Mouse (Mus musculus): ENCODE measurements around the gene Kcnj1. TPM values are rescaled to one million over a fixed set of nuclear protein-coding genes. Genes with fewer than 3 reads are reported as not detected.
A peak's percentile ranks its signal among the peaks of the same experiment; 100 is the strongest.

Gene Kcnj1
- polyA plus RNA-seq, 1 experiment from 2014 or later = 0.07 TPM

DNA sequence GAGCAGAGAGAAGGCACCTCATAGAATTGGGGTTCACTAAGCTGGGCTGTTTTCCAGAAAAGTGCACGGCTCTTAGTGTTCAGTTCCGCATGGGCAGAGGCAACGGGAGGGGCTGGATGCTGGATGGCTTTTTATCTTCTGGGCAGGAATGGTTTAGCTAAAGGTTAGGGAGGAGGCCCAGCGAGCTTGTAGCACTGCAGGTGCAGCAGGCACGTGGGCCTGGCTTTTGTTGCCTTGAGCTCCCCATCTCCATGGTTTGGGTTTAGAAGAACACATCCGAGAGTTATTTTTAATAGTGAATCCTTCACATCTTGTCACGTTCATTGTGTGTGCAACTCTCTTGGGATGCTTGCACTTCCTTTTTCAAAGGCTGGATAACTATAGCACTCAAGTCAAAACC, 53.0 kb downstream of the Kcnj1 start:
- no peak overlapping the region for H3K27ac ChIP-seq (ENCODE audit: low read length)
- H3K4me1 ChIP-seq (ENCODE audit: control insufficient read depth, insufficient read depth, low read length) = no peaks in the 10 kb centered on the region
- peaks cover 13% of the 10 kb centered on the region; the same call in 1 of the 2 replicates for H3K36me3 ChIP-seq (ENCODE audit: control insufficient read depth, insufficient read depth)
- H3K9ac ChIP-seq (ENCODE audit: low read length) = no peak overlapping the region
- 77% methylated on average over 7 of the region's 7 CpGs for WGBS
- no peaks in the 10 kb centered on the region for H3K27me3 ChIP-seq (ENCODE audit: control insufficient read depth, insufficient read depth, low read length)
- no peak overlapping the region for H3K4me2 ChIP-seq (ENCODE audit: low read depth, low read length)
- H3K4me3 ChIP-seq (ENCODE audit: low read length) = no peak overlapping the region
- no peak for ATAC-seq (replicated peaks; ENCODE audit: extremely low read depth, insufficient read depth, low FRiP score)
- H3K9me3 ChIP-seq (replicated peaks; ENCODE audit: control insufficient read depth, low read length) = no peaks in the 10 kb centered on the region

DNA sequence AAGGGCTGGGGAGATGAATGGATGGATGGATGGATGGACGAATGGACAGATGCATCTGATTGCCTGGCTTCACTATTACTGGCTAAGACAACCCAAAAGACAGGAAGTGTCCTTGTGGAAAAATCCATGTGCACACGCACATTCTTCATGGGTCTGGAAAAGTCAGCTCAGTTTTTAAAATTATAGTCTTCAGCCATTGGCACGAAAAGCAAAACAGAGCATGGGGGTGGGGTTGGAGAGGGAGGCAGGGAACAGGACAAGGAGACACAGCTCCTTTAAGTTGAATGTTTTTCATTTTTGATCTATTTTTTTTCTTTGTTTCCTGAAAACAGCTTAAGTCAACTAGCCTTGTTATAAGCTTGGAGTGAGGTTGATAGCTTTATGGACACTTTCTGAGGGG, 58.8 kb downstream of the Kcnj1 start:
- Histone ChIP-seq H3K9me3 (replicated peaks; ENCODE audit: control insufficient read depth, low read length) (no peaks in the 10 kb centered on the region), H3K4me2 (ENCODE audit: low read depth, low read length) (no peak overlapping the region), H3K36me3 (ENCODE audit: control insufficient read depth, insufficient read depth) (peaks cover under 1% of the 10 kb centered on the region; the same call in 1 of the 2 replicates), H3K9ac (ENCODE audit: low read length) (no peak overlapping the region), H3K4me1 (ENCODE audit: control insufficient read depth, insufficient read depth, low read length) (no peaks in the 10 kb centered on the region), H3K27me3 (ENCODE audit: control insufficient read depth, insufficient read depth, low read length) (no peaks in the 10 kb centered on the region), H3K27ac (ENCODE audit: low read length) (no peak overlapping the region), H3K4me3 (ENCODE audit: low read length) (no peak overlapping the region)
- WGBS = 73% methylated on average over 3 of the region's 3 CpGs
- no peak for ATAC-seq (replicated peaks; ENCODE audit: extremely low read depth, insufficient read depth, low FRiP score)

DNA sequence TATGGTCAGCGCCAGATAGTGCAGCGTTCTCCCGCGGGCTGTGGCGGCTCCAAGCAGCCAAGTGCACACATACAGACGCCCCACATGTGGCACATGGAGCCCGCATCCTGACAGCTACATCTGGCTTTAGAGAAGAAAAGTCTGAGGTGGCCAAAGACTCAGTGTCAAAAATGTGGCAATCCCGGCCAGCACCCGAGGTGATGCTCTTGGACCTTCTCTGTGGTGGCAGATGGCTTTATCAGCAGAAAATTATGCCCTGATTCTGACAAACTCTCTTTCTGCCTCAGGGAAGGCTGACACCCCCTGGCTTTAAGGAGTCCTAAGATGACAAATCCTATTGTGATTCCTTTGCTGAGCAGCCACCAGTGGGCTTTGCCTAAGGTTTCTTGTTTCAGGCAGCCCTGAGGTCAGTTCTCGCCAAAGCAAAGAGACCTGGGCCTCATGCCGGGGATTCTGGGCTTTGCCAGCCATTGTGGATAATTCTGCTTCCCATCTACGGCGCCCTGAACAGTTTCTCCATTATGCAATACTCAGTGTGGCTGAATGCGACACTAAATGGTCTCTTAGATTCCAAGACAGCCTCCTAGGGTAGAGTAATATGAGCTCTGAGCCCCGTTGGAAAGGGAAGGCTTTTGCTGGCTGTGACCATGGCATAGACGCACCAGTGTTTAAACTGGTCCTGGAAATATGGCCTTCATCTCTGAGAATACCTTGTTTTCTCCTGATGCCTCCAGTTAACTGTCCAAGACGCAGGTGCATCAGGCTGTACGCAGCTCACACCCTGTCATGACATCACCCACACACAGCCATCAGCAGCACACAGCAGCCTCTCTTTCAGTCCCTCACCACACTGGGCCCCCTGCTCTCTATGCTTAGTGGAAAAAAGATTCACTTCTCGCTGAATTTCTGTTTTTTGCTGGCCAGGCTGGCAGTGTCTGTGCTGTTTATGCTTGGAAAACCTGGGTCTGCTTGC, 62.2 kb downstream of the Kcnj1 start:
- no peak overlapping the region for H3K27ac ChIP-seq (ENCODE audit: low read length)
- WGBS = 68% methylated on average over 19 of the region's 19 CpGs
- no peak overlapping the region for H3K4me2 ChIP-seq (ENCODE audit: low read depth, low read length)
- H3K36me3 ChIP-seq (ENCODE audit: control insufficient read depth, insufficient read depth) = no peaks in the 10 kb centered on the region; the same call in 1 of the 2 replicates
- no peak for ATAC-seq (replicated peaks; ENCODE audit: extremely low read depth, insufficient read depth, low FRiP score)
- H3K4me1 ChIP-seq (ENCODE audit: control insufficient read depth, insufficient read depth, low read length) = no peaks in the 10 kb centered on the region
- H3K9me3 ChIP-seq (replicated peaks; ENCODE audit: control insufficient read depth, low read length) = no peaks in the 10 kb centered on the region
- no peak overlapping the region for H3K4me3 ChIP-seq (ENCODE audit: low read length)
- no peaks in the 10 kb centered on the region for H3K27me3 ChIP-seq (ENCODE audit: control insufficient read depth, insufficient read depth, low read length)
- H3K9ac ChIP-seq (ENCODE audit: low read length) = no peak overlapping the region

DNA sequence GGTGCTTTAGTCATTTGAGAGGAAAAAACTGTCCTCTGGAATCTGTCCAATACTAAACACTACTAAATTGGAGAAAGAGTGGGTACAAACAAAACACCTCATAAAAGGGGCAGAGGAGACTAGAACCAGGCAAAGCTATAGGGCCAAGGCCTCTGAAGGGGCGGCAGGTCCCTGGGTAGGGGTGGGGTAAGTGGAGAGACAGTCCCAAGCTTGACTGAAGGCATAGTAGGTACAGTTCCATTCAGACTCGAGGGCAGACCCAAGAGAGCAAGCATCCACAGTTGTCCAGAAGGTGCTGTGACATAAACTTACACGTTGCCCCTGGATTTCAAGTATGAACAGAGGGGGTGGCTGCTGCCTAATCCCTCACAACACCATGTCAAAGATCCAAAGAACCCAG, 70.8 kb downstream of the Kcnj1 start:
- Histone ChIP-seq H3K9me3 (replicated peaks; ENCODE audit: control insufficient read depth, low read length) (no peaks in the 10 kb centered on the region), H3K36me3 (ENCODE audit: control insufficient read depth, insufficient read depth) (peaks cover 5% of the 10 kb centered on the region; the same call in 1 of the 2 replicates), H3K27me3 (ENCODE audit: control insufficient read depth, insufficient read depth, low read length) (no peaks in the 10 kb centered on the region), H3K4me1 (ENCODE audit: control insufficient read depth, insufficient read depth, low read length) (peaks cover 3% of the 10 kb centered on the region), H3K4me3 (ENCODE audit: low read length) (no peak overlapping the region), H3K9ac (ENCODE audit: low read length) (no peak overlapping the region), H3K27ac (ENCODE audit: low read length) (peak overlapping the region; percentile 5), H3K4me2 (ENCODE audit: low read depth, low read length) (no peak overlapping the region)
- ATAC-seq (replicated peaks; ENCODE audit: extremely low read depth, insufficient read depth, low FRiP score) = no peak
- 70% methylated on average over 3 of the region's 3 CpGs for WGBS

DNA sequence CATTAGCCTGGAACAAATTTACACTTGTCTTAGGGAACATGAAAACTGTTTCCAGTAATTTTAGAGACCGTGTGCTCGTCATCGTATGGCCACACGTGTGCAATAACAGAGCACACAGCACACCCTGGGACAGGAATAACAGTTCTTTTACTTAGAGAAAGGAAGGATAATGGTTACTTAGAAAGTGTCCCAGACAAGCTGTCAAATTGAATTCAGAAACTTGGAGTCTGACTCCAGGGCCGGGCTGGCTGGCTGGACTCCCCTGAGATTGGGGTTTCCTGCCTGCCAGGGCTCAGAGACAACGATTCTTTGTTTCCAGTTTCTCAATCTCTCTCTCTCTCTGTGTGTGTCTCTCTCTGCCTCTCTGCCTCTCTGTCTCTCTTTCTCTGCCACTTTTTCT, 71.5 kb downstream of the Kcnj1 start:
- no peak overlapping the region for H3K9ac ChIP-seq (ENCODE audit: low read length)
- peaks cover 3% of the 10 kb centered on the region for H3K4me1 ChIP-seq (ENCODE audit: control insufficient read depth, insufficient read depth, low read length)
- no peaks in the 10 kb centered on the region for H3K27me3 ChIP-seq (ENCODE audit: control insufficient read depth, insufficient read depth, low read length)
- peaks cover 5% of the 10 kb centered on the region; the same call in 1 of the 2 replicates for H3K36me3 ChIP-seq (ENCODE audit: control insufficient read depth, insufficient read depth)
- peak overlapping the region; percentile 5 for H3K27ac ChIP-seq (ENCODE audit: low read length)
- no peak overlapping the region for H3K4me3 ChIP-seq (ENCODE audit: low read length)
- WGBS = 48% methylated on average over 6 of the region's 6 CpGs
- ATAC-seq (replicated peaks; ENCODE audit: extremely low read depth, insufficient read depth, low FRiP score) = peak; percentile 55; the same call in 1 of the 2 replicates
- no peak overlapping the region for H3K4me2 ChIP-seq (ENCODE audit: low read depth, low read length)
- no peaks in the 10 kb centered on the region for H3K9me3 ChIP-seq (replicated peaks; ENCODE audit: control insufficient read depth, low read length)

DNA sequence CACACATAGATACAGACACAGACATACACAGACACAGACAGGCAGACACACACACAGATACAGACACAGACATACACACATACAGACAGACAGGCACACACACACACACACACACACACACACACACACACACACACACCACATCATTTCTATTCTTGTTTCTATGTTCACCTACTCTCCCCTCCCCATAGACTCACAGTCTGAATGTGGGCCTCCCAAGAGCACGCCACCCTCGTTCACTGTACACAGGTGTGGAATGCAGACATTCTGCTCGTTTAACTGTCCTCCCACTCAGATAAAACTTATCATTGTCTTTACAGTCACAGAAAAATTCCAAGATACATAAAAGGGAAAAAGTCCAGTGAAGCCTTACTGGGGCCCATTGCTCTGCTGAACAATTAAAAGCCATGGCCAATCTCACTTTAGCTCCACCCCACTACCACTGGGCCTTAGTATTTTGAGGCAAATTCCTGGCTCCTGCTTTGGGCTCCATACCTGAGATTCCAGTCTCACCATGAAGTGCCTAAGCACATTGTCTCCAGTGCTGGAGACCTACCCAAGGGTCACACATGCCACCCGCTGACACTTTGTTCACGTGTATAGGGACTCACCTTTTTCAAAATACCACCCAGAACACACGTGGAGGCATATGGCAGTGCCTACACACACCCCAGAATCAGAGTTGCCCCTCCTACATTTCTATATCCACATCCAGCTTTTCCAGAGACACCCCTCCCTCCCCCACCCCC, 72.3 kb downstream of the Kcnj1 start:
- ATAC-seq (replicated peaks; ENCODE audit: extremely low read depth, insufficient read depth, low FRiP score) = no peak
- whole genome bisulfite sequencing = 58% methylated on average over 6 of the region's 6 CpGs
- no peak overlapping the region for H3K4me3 ChIP-seq (ENCODE audit: low read length)

DNA sequence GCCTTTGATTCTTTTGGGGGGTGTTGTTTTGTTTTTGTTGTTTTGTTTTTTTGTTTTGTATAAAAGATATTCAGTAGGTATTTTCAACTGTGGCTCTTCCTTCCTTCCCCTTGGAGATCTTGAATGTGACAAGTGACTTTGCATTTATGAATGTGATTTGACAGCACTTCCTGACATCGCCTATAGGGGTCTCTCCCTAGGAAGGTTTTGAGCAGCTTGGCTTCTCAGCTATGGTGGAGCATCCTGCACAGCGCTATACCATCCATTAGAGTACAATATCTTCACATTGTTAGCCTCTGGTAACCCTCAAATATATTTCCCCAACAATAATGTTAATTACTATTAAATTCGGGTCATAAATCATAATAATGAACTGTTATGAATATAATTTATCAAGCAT, 73.5 kb downstream of the Kcnj1 start:
- no peak overlapping the region for H3K27ac ChIP-seq (ENCODE audit: low read length)
- no peaks in the 10 kb centered on the region for H3K27me3 ChIP-seq (ENCODE audit: control insufficient read depth, insufficient read depth, low read length)
- no peak overlapping the region for H3K4me3 ChIP-seq (ENCODE audit: low read length)
- peaks cover 5% of the 10 kb centered on the region; the same call in 1 of the 2 replicates for H3K36me3 ChIP-seq (ENCODE audit: control insufficient read depth, insufficient read depth)
- no peak for ATAC-seq (replicated peaks; ENCODE audit: extremely low read depth, insufficient read depth, low FRiP score)
- no peak overlapping the region for H3K9ac ChIP-seq (ENCODE audit: low read length)
- 50% methylated on average over 3 of the region's 3 CpGs for WGBS
- no peak overlapping the region for H3K4me2 ChIP-seq (ENCODE audit: low read depth, low read length)
- no peaks in the 10 kb centered on the region for H3K9me3 ChIP-seq (replicated peaks; ENCODE audit: control insufficient read depth, low read length)
- H3K4me1 ChIP-seq (ENCODE audit: control insufficient read depth, insufficient read depth, low read length) = peaks cover 3% of the 10 kb centered on the region

More for the DNA sequence above, 72.3 kb downstream of the Kcnj1 start:
- Histone ChIP-seq H3K4me2 (ENCODE audit: low read depth, low read length) (no peak overlapping the region), H3K9me3 (replicated peaks; ENCODE audit: control insufficient read depth, low read length) (no peaks in the 10 kb centered on the region), H3K4me1 (ENCODE audit: control insufficient read depth, insufficient read depth, low read length) (peaks cover 3% of the 10 kb centered on the region), H3K27ac (ENCODE audit: low read length) (peak overlapping the region; percentile 51), H3K36me3 (ENCODE audit: control insufficient read depth, insufficient read depth) (peaks cover 5% of the 10 kb centered on the region; the same call in 1 of the 2 replicates), H3K9ac (ENCODE audit: low read length) (no peak overlapping the region), H3K27me3 (ENCODE audit: control insufficient read depth, insufficient read depth, low read length) (no peaks in the 10 kb centered on the region)

DNA sequence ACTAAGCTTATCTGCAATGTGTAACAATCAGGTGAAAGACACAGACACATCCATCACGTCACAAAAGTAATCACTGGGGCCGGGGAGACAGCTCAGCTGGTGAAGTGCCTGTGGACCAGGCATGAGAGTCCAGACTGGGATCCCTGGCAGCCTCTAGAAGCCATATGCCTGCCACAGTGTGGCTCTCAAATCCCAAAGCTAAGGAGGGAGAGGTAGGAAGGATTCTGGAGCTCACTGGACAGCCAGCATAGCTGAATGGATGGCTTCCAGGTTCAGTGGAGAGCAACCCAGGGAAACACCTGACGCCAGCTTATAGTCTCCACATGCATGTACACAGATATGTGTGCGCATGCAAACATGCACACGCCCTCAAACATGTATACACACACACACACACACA, 76.5 kb downstream of the Kcnj1 start:
- H3K27ac ChIP-seq (ENCODE audit: low read length) = no peak overlapping the region
- no peaks in the 10 kb centered on the region for H3K9me3 ChIP-seq (replicated peaks; ENCODE audit: control insufficient read depth, low read length)
- H3K4me2 ChIP-seq (ENCODE audit: low read depth, low read length) = no peak overlapping the region
- peaks cover 3% of the 10 kb centered on the region for H3K4me1 ChIP-seq (ENCODE audit: control insufficient read depth, insufficient read depth, low read length)
- no peak for ATAC-seq (replicated peaks; ENCODE audit: extremely low read depth, insufficient read depth, low FRiP score)
- no peak overlapping the region for H3K4me3 ChIP-seq (ENCODE audit: low read length)
- no peak overlapping the region for H3K9ac ChIP-seq (ENCODE audit: low read length)
- WGBS = 76% methylated on average over 5 of the region's 5 CpGs
- no peaks in the 10 kb centered on the region for H3K27me3 ChIP-seq (ENCODE audit: control insufficient read depth, insufficient read depth, low read length)
- H3K36me3 ChIP-seq (ENCODE audit: control insufficient read depth, insufficient read depth) = no peaks in the 10 kb centered on the region

All from heart, embryonic 16.5 days (tissue).